Mouse (Mus musculus): ENCODE data around the gene Adam34. TPM values are rescaled to one million over a fixed set of nuclear protein-coding genes. Genes with fewer than 3 reads are reported as not detected.
"Not testable (repeated sequence)": the region's sequence is repeated elsewhere in the genome, so short reads cannot be mapped to it uniquely, and the experiment has no call there.

Adam34 gene
- total RNA-seq (2014; rRNA removed) (not detected in 2 replicates), polyA plus RNA-seq (2015; fragmentation: Nextera tagmentation; extraction: Ambion mirVana) (not detected in 2 replicates)

- Histone ChIP-seq H3K27ac (ENCODE audit: low read depth, low read length) (no peak within 1 kb of the TSS), H3K9me3 (ENCODE audit: low read length) (no peaks in the 10 kb centered on the region), H3K4me1 (ENCODE audit: insufficient read depth) (no peaks in the 10 kb centered on the region), H3K27me3 (ENCODE audit: insufficient read depth, low read length) (no peaks in the 10 kb centered on the region), H3K4me3 (ENCODE audit: low read depth, low read length) (no peak within 1 kb of the TSS), H3K4me2 (ENCODE audit: low read depth) (no peak within 1 kb of the TSS), H3K9ac (no peak within 1 kb of the TSS), H3K36me3 (ENCODE audit: insufficient read depth) (no peaks in the 10 kb centered on the region)
- TF ChIP-seq CTCF (IDR thresholded peaks at IDR 0.05; ENCODE audit: low read depth), result no peak
- ATAC-seq (no peak), DNase-seq (no peak)
Observed at GRCm38 (mm10) chr8:43709949-43710348, at the start of gene Adam34. TSS of gene Adam34 (minus strand) at chr8:43710049.

GRCm38 (mm10) chr8:43627176-43627575, 82.7 kb downstream of the Adam34 start, which contains the start of gene Gm5346:
TSS of gene Gm5346 (minus strand) at chr8:43627276.
- no peak for ATAC-seq
- Histone ChIP-seq H3K9ac (no peak within 1 kb of the TSS), H3K27me3 (ENCODE audit: insufficient read depth, low read length) (no peaks in the 10 kb centered on the region), H3K9me3 (ENCODE audit: low read length) (no peaks in the 10 kb centered on the region), H3K36me3 (ENCODE audit: insufficient read depth) (no peaks in the 10 kb centered on the region), H3K4me3 (ENCODE audit: low read depth, low read length) (no peak within 1 kb of the TSS), H3K4me1 (ENCODE audit: insufficient read depth) (no peaks in the 10 kb centered on the region), H3K27ac (ENCODE audit: low read depth, low read length) (no peak within 1 kb of the TSS), H3K4me2 (ENCODE audit: low read depth) (no peak within 1 kb of the TSS)
- DNase-seq, result no peak
- WGBS, result 85% methylated on average over 3 of the region's 3 CpGs
- TF ChIP-seq CTCF (IDR thresholded peaks at IDR 0.05; ENCODE audit: low read depth), result no peak

DNA sequence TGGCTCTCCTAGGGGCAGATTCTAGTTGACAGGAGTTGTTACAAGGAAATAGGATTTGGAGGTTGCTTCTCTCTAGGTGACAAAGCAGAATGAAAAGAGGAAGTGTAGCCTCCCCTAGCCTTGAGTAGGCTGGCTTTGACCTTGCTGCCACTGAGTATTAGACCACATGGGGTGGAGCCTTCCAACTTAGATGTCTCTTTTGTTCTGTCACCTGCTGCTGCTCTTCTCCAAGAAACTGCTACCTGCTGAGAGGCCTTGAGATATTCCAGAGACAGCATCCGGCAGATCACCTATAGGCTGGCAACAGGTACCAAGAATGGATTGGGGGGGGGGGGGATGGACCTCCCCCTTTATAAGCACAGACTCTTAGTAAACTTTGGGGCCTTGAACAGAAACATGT, 93.8 kb downstream of the Adam34 start:
- Histone ChIP-seq H3K9ac (no peak overlapping the region), H3K9me3 (ENCODE audit: low read length) (no peaks in the 10 kb centered on the region), H3K4me1 (ENCODE audit: insufficient read depth) (no peaks in the 10 kb centered on the region), H3K36me3 (ENCODE audit: insufficient read depth) (no peaks in the 10 kb centered on the region), H3K4me3 (ENCODE audit: low read depth, low read length) (no peak overlapping the region), H3K27ac (ENCODE audit: low read depth, low read length) (no peak overlapping the region), H3K27me3 (ENCODE audit: insufficient read depth, low read length) (no peaks in the 10 kb centered on the region), H3K4me2 (ENCODE audit: low read depth) (no peak overlapping the region)
- WGBS, result 86% methylated on average over 1 of the region's 1 CpGs
- ATAC-seq (no peak), DNase-seq (no peak)
- TF ChIP-seq CTCF (IDR thresholded peaks at IDR 0.05; ENCODE audit: low read depth), result no peak

- not testable (repeated sequence) for H3K4me3 ChIP-seq (ENCODE audit: low read depth, low read length); H3K4me2 ChIP-seq (ENCODE audit: low read depth); H3K4me1 ChIP-seq (ENCODE audit: insufficient read depth); H3K27me3 ChIP-seq (ENCODE audit: insufficient read depth, low read length); ATAC-seq; H3K9ac ChIP-seq; DNase-seq; H3K36me3 ChIP-seq (ENCODE audit: insufficient read depth); H3K27ac ChIP-seq (ENCODE audit: low read depth, low read length); H3K9me3 ChIP-seq (ENCODE audit: low read length)
- WGBS, result 86% methylated on average over 13 of the region's 13 CpGs
Observed at GRCm38 (mm10) chr8:43603657-43604056, 106.2 kb downstream of the Adam34 start.

DNA sequence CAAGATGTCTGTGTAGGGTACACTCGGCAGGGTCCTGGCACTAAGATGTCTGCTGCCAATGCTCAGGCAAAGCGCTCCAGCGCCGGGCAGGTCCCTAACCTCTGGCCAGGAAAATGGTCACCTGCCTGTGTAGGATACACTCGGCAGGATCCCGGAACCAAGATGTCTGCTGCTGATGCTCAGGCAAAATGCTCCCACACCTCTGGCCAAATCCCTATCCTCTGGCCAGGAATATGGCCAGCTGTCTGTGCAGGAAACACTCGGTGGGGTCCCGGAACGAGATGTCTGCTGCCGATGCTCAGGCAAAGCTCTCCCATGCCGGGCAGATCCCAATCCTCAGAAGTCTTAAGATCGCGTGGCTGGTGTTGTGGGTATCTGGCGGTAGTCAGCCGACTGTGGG, 106.7 kb downstream of the Adam34 start:
- H3K27me3 ChIP-seq (ENCODE audit: insufficient read depth, low read length); H3K9me3 ChIP-seq (ENCODE audit: low read length); H3K36me3 ChIP-seq (ENCODE audit: insufficient read depth); H3K4me1 ChIP-seq (ENCODE audit: insufficient read depth); ATAC-seq; H3K27ac ChIP-seq (ENCODE audit: low read depth, low read length); H3K9ac ChIP-seq; H3K4me3 ChIP-seq (ENCODE audit: low read depth, low read length); H3K4me2 ChIP-seq (ENCODE audit: low read depth); DNase-seq: not testable (repeated sequence)
- WGBS, result 96% methylated on average over 15 of the region's 15 CpGs

Other genes with a start within 250 kb of the Adam34 start
- not detected in 2 replicates for gene Adam26b, start 181.9 kb downstream of the Adam34 start, total RNA-seq (2014; rRNA removed)
- gene Adam26b, start 181.9 kb downstream of the Adam34 start, polyA plus RNA-seq (2015; fragmentation: Nextera tagmentation; extraction: Ambion mirVana), result not detected in 2 replicates
- 0.29 TPM in 1 of 2 replicates, not detected in the other for gene Adam26a, start 133.3 kb downstream of the Adam34 start, total RNA-seq (2014; rRNA removed)
- not detected in 2 replicates for gene Adam26a, start 133.3 kb downstream of the Adam34 start, polyA plus RNA-seq (2015; fragmentation: Nextera tagmentation; extraction: Ambion mirVana)
- gene Gm5346, start 82.8 kb downstream of the Adam34 start, total RNA-seq (2014; rRNA removed), result 0.15 TPM in 1 of 2 replicates, not detected in the other
- not detected in 2 replicates for gene Gm5346, start 82.8 kb downstream of the Adam34 start, polyA plus RNA-seq (2015; fragmentation: Nextera tagmentation; extraction: Ambion mirVana)

Data from forebrain, postnatal 0 days (tissue).